Mouse (Mus musculus) heart, postnatal 0 days (tissue): ENCODE measurements at regions not wholly inside any gene's neighbourhood (a gene's known extent, or its start where the extent isn't known, plus 50 kb on each side); places are given as distances from the start of the nearest gene placed in this dataset.

Experiments
- CTCF ChIP-seq: IDR thresholded peaks from 2 replicates; pipeline ENCODE4 v1.5.1; 2016; ENCODE audit warnings: antibody characterized with exemption, control low read depth, low read depth
- EP300 ChIP-seq: IDR thresholded peaks from 2 replicates; pipeline ENCODE4 v1.6.1; 2016; ENCODE audit warnings: antibody characterized with exemption, low read depth

GRCm38 (mm10) chr14:68020769-68021168 is 1273.3 kb downstream of the Synb start:
- no peak for TF ChIP-seq CTCF
- no peak for TF ChIP-seq EP300
